Mouse (Mus musculus) testis, adult 2 months (tissue): ENCODE measurements around the gene Ppp1r13b. TPM values are rescaled to one million over a fixed set of nuclear protein-coding genes. Genes with fewer than 3 reads are reported as not detected.
A peak's percentile ranks its signal among the peaks of the same experiment; 100 is the strongest.

Experiments
- H3K27ac ChIP-seq: fragments of 200-500 bp; 2 replicates; pipeline ENCODE4 v1.5.1; 2012; ENCODE audit warnings: low read depth, low read length; ENCODE audit not compliant: control insufficient read depth, insufficient read depth
- H3K27me3 ChIP-seq: fragments of 200-500 bp; 2 replicates; pipeline ENCODE4 v1.6.1; 2012; ENCODE audit warnings: mild to moderate bottlenecking, low read length, moderate library complexity; ENCODE audit not compliant: control insufficient read depth, insufficient read depth
- H3K36me3 ChIP-seq: fragments of 200-500 bp; 2 replicates; pipeline ENCODE4 v1.6.1; 2012; ENCODE audit warnings: mild to moderate bottlenecking, low read length; ENCODE audit not compliant: control insufficient read depth, insufficient read depth
- H3K4me1 ChIP-seq: fragments of 200-500 bp; 2 replicates; pipeline ENCODE4 v1.6.1; 2012; ENCODE audit warnings: low read length; ENCODE audit not compliant: control insufficient read depth, insufficient read depth
- H3K4me3 ChIP-seq: fragments of 200-500 bp; 2 replicates; pipeline ENCODE4 v1.5.1; 2012; ENCODE audit warnings: low read depth, mild to moderate bottlenecking, low read length, moderate library complexity, mixed read lengths; ENCODE audit not compliant: control insufficient read depth
- CTCF ChIP-seq: fragments of 200-500 bp; IDR thresholded peaks from 2 replicates; pipeline ENCODE4 v1.5.1; 2012; ENCODE audit warnings: low read depth, mild to moderate bottlenecking, inconsistent platforms, low read length, moderate library complexity; ENCODE audit not compliant: control insufficient read depth, insufficient read depth, insufficient replicate concordance
- POLR2A ChIP-seq: fragments of 200-500 bp; IDR thresholded peaks from 2 replicates; pipeline ENCODE4 v1.6.1; 2012; ENCODE audit warnings: low read depth, mild to moderate bottlenecking, inconsistent platforms, low read length, moderate library complexity; ENCODE audit not compliant: control insufficient read depth
- polyA plus RNA-seq: library from polyadenylated mRNA; depleted of rRNA; stranded (reverse); fragments of >200 nt; gene quantifications from 2 replicates; pipeline ENCODE4 v1.2.3, GENCODE M21; 2012

Ppp1r13b gene
- polyA plus RNA-seq, 1 experiment: 17.1 TPM

DNA sequence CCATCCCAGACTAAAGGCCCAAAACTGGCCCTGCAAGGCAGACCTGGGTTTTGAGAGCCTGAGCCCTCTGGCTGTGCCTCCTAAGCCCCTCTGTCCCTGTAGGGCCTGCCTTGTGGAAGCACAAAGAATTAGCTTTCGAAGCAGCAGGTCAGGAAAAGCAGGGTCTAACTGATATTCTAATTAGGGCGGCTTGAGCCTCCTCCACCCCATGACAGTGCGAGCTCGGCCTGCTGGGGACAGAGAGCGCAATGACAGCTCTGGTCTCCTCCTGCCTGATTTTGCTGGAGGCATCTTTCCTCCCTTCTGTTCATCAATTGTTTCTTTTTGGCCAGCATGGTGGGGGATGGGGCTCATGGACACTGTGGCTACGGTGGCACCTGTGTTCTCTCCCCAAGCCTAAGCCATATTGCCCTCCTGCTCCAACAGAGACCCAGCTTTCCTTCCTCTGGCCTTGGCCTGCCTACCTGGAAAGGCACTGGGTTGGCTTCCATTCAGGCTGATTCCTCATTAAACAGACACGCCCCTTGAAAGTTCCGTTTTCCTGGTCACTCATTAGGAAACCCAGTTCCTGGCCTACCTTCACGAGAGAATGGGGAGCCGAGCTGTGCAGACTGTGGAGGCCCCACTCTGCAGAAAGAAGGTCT, 35.6 kb upstream of the Ppp1r13b start:
- TF ChIP-seq CTCF (no peak), POLR2A (no peak)
- Histone ChIP-seq H3K27me3 (no peaks in the 10 kb centered on the region), H3K4me1 (peaks cover 12% of the 10 kb centered on the region), H3K27ac (peak overlapping the region; percentile 4; the same call in 1 of the 2 replicates), H3K4me3 (peak overlapping the region; percentile 20), H3K36me3 (no peaks in the 10 kb centered on the region)

DNA sequence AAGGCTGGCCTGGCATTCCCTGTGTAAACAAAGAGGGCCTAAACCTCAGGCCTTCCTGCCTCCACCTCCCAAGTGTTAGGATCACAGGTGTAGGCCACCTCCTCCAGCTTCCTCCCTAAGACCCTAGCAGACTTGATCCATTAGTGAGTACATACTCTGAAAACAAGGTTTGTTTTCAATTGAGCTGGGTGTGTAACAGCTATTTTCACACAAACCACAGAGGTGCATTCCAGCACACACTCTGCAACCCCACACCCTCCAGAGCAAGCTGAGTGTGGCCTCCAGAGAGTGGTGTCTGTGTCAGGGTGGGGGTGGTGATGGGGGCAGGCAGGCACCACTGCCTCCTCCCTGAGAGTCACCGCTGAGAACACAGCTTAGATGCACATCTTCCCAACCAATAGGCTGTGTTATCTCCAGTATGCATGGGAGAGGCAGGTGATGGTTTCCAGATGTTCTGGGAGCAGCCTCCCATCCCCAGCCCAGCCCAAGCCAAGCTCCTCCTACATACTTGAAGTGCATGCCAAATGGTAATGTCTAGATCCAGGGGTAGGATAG, 30.8 kb upstream of the Ppp1r13b start:
- Histone ChIP-seq H3K27me3 (no peaks in the 10 kb centered on the region), H3K4me1 (peaks cover 7% of the 10 kb centered on the region; the same call in 1 of the 2 replicates), H3K27ac (no peak overlapping the region), H3K36me3 (no peaks in the 10 kb centered on the region), H3K4me3 (no peak overlapping the region)
- TF ChIP-seq POLR2A (no peak), CTCF (no peak)

DNA sequence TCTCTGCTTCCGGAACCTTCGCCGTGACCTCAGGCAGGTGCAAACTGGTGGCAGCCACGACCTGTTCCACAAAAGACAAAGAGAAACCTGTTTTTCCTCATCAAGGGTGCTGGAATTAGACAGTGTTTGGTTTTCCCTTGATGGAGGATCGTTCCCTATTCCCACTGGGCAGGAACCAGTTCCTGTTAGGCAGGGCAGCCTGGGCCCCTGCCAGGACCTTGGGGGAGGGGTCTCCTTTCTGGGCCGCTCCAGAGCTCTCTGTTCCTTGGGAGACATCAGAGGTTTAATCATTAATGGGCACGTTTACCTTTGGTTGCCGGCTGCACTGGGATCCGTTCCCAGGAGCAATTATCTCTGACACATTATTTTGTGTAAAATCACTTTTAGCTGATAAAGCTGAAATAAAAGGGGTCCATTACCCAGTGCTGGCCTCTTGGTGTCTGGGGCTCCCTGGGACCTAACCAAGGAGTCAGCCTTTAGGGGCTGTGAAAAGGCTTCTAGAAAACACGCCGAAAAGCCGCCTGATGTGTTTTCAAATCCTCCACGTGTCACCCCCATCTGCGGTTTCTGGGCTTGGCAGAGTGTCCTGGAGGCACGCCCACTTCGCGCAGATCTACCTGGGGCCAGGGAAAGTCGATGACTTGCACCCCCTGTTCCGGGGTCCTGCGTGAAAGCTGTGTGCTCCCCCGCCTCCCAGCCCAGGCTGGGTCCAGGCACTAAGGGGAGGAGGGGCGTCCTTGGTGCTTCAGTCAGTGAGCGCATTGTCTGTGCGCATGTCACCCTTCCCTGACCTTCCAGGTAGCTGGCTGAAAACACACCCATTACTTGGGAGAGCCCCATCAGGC, 29.0 kb upstream of the Ppp1r13b start:
- H3K27ac ChIP-seq: no peak overlapping the region
- no peaks in the 10 kb centered on the region for H3K36me3 ChIP-seq
- no peak overlapping the region for H3K4me3 ChIP-seq
- TF ChIP-seq CTCF: no peak
- no peak for TF ChIP-seq POLR2A
- no peaks in the 10 kb centered on the region for H3K27me3 ChIP-seq
- peaks cover 6% of the 10 kb centered on the region; the same call in 1 of the 2 replicates for H3K4me1 ChIP-seq

DNA sequence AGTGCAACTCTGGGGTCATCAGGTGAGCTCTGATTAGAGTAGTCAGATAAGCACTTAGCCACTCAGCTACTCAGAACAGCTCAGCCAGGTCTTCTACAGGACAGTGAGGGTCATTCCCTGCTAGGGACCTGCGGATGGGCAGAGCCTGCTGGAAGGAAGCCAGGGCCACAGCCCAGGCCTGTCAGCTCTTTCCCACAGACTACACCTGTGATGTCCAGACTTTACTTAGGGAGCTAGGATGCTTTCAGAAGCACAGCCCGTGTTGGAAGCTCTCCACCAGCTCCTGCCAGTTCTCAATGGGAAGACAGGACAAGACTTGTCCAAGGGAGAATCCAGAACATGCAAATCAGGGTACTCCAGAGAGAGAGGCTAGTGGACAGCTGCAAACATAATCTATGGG, 26.1 kb upstream of the Ppp1r13b start:
- Histone ChIP-seq H3K27ac (no peak overlapping the region), H3K4me1 (peaks cover 6% of the 10 kb centered on the region; the same call in 1 of the 2 replicates), H3K4me3 (no peak overlapping the region), H3K27me3 (no peaks in the 10 kb centered on the region), H3K36me3 (no peaks in the 10 kb centered on the region)
- TF ChIP-seq CTCF: no peak
- TF ChIP-seq POLR2A: no peak

DNA sequence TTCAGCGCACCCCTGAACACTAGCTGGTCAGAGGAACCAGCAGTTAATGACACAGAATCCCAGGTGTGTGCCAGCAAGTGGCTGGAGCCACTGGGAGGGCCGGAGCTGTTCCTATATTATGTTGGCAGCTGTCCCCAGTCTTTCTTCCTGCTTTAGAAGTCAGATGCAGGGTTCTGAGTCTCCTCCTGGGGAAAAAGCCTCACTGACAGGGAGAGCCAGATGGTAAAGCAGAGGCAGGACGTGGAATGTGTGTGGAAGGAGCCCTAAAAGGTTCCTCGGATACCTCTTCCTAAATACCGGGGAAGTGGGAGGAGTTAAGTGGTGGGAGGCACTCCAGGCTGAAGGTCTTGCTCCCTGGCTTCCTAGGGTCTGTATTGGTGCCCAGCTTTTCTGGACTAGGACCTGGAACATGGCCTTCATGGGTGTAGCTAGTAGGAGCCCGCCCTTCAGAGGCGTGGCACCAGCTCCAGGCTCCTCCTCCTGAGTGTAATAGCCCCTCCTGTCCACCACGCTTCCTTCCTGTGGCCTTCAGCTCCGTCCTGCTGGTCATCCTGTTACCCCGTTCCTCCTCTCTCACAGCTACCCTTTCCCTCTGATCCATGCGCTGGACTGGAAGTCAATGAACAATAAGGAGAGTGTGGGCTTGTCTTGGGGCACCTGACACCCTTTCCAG, 25.3 kb upstream of the Ppp1r13b start:
- no peak overlapping the region for H3K27ac ChIP-seq
- peaks cover 6% of the 10 kb centered on the region; the same call in 1 of the 2 replicates for H3K4me1 ChIP-seq
- H3K4me3 ChIP-seq: no peak overlapping the region
- no peak for TF ChIP-seq CTCF
- H3K27me3 ChIP-seq: no peaks in the 10 kb centered on the region
- H3K36me3 ChIP-seq: no peaks in the 10 kb centered on the region

DNA sequence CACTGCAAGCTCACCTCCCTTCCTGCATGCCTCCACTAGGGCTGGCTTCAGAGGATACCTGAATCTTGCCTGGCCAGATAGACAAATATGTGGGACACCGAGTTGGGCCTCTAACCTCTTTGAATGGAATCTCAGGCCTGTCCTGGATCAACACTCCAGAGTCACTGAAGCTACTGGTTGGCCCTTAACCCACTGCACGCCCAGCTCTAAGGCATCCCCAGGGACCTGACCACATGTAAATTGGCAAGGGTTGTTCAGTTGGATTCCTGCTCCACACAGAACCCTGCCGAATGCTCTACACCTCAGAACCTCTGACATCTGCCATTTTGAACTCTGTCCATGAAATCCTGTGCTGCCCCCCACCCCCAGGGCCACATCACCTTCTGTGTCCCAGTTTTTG, 24.6 kb upstream of the Ppp1r13b start:
- no peaks in the 10 kb centered on the region for H3K27me3 ChIP-seq
- peaks cover 4% of the 10 kb centered on the region; the same call in 1 of the 2 replicates for H3K4me1 ChIP-seq
- no peaks in the 10 kb centered on the region for H3K36me3 ChIP-seq
- no peak overlapping the region for H3K27ac ChIP-seq
- TF ChIP-seq POLR2A: no peak
- TF ChIP-seq CTCF: no peak
- no peak overlapping the region for H3K4me3 ChIP-seq

DNA sequence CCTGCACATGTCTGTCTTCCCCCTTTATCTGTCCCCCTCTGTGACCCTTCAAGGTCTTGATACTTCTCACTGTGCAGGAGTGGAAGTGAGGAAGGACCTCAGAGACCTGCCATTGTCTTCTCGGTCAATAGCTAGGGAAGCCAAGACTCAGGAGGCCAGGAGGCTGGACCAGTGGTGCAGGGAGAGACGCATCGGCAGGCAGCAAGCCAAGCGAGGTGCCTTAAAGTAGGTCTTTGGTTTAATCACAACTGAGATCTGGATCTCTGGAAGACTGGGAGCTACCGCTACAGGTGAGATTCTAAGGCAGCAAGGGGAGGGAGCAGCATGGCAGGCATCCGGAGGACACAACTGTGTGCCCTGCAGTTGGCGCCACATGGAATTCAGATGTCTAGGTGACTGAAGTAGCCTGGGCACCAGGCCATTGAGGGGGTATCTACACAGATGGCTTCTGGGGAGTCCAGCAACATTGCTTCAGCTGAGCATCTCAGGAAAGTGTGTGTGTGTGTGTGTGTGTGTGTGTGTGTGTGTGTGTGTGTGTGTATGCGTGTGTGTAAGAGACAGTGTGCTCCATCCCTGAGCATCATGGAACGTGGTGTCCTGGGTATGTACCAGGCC, 23.6 kb upstream of the Ppp1r13b start:
- H3K27ac ChIP-seq: no peak overlapping the region
- peaks cover 3% of the 10 kb centered on the region; the same call in 1 of the 2 replicates for H3K4me1 ChIP-seq
- H3K36me3 ChIP-seq: no peaks in the 10 kb centered on the region
- H3K27me3 ChIP-seq: no peaks in the 10 kb centered on the region
- H3K4me3 ChIP-seq: no peak overlapping the region
- TF ChIP-seq POLR2A: no peak
